Mouse (Mus musculus): ENCODE measurements around the gene Gm49325. TPM values are rescaled to one million over a fixed set of nuclear protein-coding genes. Genes with fewer than 3 reads are reported as not detected.

Gene Gm49325
- polyA plus RNA-seq (2014; fragmentation: Illumina TruSeq; extraction: RNeasy Lipid Tissue Mini Kit (QIAGEN cat#74804); ENCODE audit: low replicate concordance), result not detected

DNA sequence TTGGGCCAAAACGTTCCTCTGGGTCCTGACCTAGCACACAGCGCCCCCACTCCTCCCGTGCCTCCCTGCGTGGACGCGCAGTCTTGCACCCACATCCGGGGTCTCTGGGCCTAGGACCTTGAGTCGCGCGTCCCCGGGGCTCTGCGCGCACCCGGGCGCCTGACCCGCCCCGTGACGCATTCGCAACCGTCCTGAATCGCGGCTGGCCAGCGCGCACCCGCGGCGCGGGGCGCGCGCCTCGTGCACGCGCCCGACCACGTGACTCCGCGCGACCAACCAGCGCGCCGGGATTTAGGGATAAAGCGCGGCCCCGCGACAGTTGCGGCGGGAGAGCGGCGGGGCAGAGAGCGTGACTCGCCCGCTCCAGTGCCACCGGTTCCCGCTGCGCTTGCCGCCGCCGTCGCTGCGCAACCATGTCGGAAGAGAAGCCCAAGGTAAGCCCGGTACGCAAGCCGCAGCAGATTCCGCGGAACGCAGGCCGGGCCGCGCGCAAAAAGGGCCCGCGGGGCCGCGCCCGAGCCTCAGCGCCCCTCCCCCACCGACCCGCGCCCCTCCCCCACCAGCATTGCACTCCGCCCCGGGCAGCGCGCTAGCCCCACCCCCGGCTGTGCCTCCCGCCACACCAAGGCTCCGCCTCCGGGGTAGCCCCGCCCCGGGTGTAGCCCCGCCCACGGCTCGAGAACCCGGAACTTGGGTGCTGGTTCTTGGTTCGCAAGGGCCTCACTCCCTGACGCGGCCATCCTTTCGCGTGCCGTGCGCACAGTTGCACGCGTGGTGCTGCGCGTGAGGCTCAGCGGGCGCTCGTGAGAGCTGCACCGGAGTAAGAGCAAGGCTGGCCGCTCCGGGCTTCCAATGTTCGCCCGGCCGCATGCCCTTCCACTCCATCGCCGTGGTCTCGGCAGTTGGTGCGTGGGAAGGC lies at the start of gene Gm49325, which contains the start of gene Sumo3:
Gene Gm49325, plus strand, starts transcription at position 290 of the 919 bp plus-strand sequence.
Gene Sumo3, plus strand, starts transcription at position 190 of the 919 bp plus-strand sequence.

DNA sequence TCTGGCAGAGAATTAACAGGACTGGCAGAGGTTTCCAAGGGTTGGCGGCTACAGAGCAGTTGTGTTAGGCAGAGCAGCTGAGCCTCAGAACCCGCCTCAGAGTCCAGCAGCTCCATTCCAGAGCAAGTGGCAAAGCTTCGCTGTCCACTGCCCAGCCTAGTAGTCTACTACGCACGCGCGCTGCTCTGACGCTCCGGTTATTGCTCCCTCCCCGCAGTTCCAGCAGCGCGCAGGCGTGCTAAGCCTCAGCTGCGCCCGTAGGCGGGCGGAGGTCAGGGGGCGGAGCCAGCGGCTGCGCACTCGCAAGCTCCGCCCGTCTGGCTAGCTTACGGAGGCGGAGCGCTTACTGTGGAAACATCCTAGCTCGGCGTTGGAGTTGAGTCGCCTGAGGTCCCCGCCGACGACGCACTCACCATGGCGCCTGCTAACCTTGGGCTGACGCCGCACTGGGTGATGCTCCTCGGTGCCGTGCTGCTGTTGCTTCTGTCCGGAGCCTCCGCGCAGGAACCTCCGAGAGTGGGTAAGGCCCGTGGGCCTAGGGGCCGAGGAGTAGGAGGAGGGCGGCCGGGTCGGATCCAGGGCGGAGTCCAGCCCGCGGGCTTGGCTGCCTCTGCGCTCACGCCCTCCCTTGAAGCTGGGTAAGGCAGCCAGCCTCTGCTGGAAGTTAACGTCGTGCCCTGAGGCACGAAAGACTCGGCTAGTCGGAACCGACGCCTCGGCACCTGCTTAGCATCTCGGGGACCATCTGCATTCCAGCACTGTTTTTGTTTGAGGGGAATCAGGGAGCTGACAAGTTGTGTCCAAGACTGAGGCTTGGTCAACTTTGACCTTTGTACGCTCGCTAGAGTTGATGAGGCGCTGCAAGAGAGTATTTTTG lies 24.4 kb upstream of the Gm49325 start, which contains the start of gene Pttg1ip:
Gene Pttg1ip, plus strand, starts transcription at position 313 of the 877 bp plus-strand sequence.

DNA sequence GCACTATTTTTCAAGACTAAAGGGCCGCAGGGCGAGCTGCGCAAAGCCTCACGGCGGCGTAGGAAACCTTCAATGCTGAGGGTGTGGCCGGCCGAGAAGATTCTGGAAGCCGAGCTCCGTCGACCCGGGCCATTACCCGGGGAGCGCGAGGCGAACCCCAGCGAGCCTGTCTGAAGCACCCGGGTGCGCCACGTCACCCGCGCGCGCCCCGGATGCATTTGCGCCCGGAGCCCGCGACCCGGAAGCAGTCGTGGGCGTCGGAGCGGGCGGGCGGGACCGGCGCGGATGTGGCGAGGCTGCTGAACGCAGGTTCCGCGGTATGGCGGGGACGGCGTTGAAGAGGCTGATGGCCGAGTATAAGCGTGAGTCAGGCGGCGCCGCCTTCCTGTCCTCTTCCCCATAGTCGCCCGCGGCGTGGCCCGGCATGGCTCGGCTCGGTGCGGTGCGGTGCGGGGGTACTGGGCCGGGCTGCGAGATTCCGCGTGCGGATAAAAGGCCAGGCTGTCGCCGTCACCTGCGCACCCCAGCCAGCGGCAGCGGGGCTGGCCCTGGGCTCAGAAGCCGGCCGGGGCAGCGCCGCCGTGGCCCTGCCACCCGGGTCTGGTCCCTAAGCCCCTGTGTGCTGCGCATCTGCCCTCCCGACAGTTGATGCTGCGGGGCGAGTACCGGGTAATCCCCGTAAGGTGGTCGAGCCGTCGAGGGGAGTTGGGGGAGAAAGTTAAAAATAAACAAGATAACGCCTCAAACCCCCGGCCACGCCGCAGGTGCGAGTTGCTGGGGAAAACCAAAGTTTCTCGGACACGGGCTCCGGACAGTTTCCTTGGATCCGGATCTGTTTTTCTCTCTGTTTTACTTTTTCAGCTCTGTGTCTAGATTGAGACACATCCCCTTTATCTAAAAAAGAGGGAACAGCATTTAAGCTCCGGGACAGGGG lies 16.3 kb downstream of the Gm49325 start, which contains the start of gene Ube2g2:
Gene Ube2g2, plus strand, starts transcription at position 221 of the 934 bp plus-strand sequence.

DNA sequence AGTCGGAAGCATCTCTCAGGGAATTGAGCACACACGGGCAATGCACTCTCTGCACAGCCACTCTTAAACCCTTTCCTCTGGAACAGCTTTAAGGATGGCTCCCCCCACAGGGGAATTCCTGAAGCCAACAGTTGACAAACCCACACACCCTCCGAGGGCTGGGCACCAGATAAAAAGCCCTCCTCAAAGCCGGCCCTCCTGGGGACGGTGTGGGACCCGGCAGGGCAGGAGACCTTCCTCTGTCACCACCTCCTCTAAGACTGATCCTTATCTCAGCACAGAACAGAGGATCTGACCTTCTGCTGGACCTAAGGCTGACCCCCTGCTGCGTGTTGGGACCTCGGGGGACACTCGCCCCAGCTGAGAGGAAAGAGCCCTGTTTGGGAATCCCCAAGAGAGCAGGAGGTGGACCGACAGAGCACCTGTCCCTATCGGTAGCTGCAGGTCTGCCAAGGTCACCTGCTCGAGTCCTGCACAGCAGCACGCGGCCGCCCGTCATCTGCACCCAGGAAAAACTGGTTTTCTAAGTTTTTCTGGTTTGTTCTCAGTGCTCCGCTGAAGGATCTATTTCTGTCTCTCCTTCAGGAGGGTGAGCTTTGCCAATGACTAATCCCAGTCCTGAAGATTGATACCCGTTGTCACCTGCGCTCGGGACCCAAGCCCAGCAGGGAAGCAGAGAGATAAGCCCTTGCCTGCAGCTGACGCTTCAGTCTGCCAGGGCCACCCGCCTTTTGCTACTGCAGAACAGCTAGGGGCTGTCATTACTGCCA lies 80.1 kb downstream of the Gm49325 start, which contains the start of gene Tspear:
Gene Tspear, plus strand, starts transcription at position 675 of the 770 bp plus-strand sequence.

DNA sequence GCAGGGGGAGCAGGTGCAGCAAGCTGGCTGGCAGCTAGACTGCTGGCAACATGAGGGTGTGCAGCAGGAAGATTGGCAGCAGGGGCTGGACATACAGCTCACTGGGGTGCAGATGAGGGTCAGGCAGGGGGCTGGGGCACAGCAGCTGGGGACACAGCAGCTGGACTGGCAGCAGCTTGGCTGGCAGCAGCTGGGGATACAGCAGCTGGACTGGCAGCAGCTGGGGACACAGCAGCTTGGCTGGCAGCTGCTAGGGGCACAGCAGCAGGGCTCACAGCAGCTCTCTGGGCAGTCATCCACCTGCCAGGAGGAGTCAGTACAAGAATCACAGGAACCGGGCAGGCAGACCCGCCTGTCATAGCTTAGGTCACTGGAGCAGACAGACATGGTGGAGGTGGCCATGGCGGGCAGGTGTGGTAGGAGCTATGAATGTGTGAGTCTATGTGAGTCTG lies 84.4 kb downstream of the Gm49325 start, which contains the start of gene Gm19402:
Gene Gm19402, minus strand, starts transcription at position 402 of the 452 bp plus-strand sequence.

Other genes starting within 250 kb of the Gm49325 start
- gene Adarb1, start 187.9 kb upstream of the Gm49325 start, polyA plus RNA-seq (2014; fragmentation: Illumina TruSeq; extraction: RNeasy Lipid Tissue Mini Kit (QIAGEN cat#74804); ENCODE audit: low replicate concordance), result 1.0 TPM
- 0.22 TPM for gene Fam207a, start 90.4 kb upstream of the Gm49325 start, polyA plus RNA-seq (2014; fragmentation: Illumina TruSeq; extraction: RNeasy Lipid Tissue Mini Kit (QIAGEN cat#74804); ENCODE audit: low replicate concordance)
- 3.0 TPM for gene Itgb2, start 75.9 kb upstream of the Gm49325 start, polyA plus RNA-seq (2014; fragmentation: Illumina TruSeq; extraction: RNeasy Lipid Tissue Mini Kit (QIAGEN cat#74804); ENCODE audit: low replicate concordance)
- 153 TPM for gene Pttg1ip, start 24.5 kb upstream of the Gm49325 start, polyA plus RNA-seq (2014; fragmentation: Illumina TruSeq; extraction: RNeasy Lipid Tissue Mini Kit (QIAGEN cat#74804); ENCODE audit: low replicate concordance)
- 54.4 TPM for gene Sumo3, start 100 bp upstream of the Gm49325 start, polyA plus RNA-seq (2014; fragmentation: Illumina TruSeq; extraction: RNeasy Lipid Tissue Mini Kit (QIAGEN cat#74804); ENCODE audit: low replicate concordance)
- gene Ube2g2, start 16.1 kb downstream of the Gm49325 start, polyA plus RNA-seq (2014; fragmentation: Illumina TruSeq; extraction: RNeasy Lipid Tissue Mini Kit (QIAGEN cat#74804); ENCODE audit: low replicate concordance), result 2.6 TPM
- not detected for gene Tspear, start 80.4 kb downstream of the Gm49325 start, polyA plus RNA-seq (2014; fragmentation: Illumina TruSeq; extraction: RNeasy Lipid Tissue Mini Kit (QIAGEN cat#74804); ENCODE audit: low replicate concordance)
- gene Gm19402, start 84.6 kb downstream of the Gm49325 start, polyA plus RNA-seq (2014; fragmentation: Illumina TruSeq; extraction: RNeasy Lipid Tissue Mini Kit (QIAGEN cat#74804); ENCODE audit: low replicate concordance), result not detected
- gene Gm9508, start 91.0 kb downstream of the Gm49325 start, polyA plus RNA-seq (2014; fragmentation: Illumina TruSeq; extraction: RNeasy Lipid Tissue Mini Kit (QIAGEN cat#74804); ENCODE audit: low replicate concordance), result not detected
- not detected for gene Gm10272, start 100.4 kb downstream of the Gm49325 start, polyA plus RNA-seq (2014; fragmentation: Illumina TruSeq; extraction: RNeasy Lipid Tissue Mini Kit (QIAGEN cat#74804); ENCODE audit: low replicate concordance)
- not detected for gene Gm10024, start 105.3 kb downstream of the Gm49325 start, polyA plus RNA-seq (2014; fragmentation: Illumina TruSeq; extraction: RNeasy Lipid Tissue Mini Kit (QIAGEN cat#74804); ENCODE audit: low replicate concordance)
- not detected for gene Gm10142, start 109.6 kb downstream of the Gm49325 start, polyA plus RNA-seq (2014; fragmentation: Illumina TruSeq; extraction: RNeasy Lipid Tissue Mini Kit (QIAGEN cat#74804); ENCODE audit: low replicate concordance)
- not detected for gene Krtap12-1, start 114.4 kb downstream of the Gm49325 start, polyA plus RNA-seq (2014; fragmentation: Illumina TruSeq; extraction: RNeasy Lipid Tissue Mini Kit (QIAGEN cat#74804); ENCODE audit: low replicate concordance)
- not detected for gene Gm10100, start 120.3 kb downstream of the Gm49325 start, polyA plus RNA-seq (2014; fragmentation: Illumina TruSeq; extraction: RNeasy Lipid Tissue Mini Kit (QIAGEN cat#74804); ENCODE audit: low replicate concordance)
- not detected for gene Gm18596, start 136.4 kb downstream of the Gm49325 start, polyA plus RNA-seq (2014; fragmentation: Illumina TruSeq; extraction: RNeasy Lipid Tissue Mini Kit (QIAGEN cat#74804); ENCODE audit: low replicate concordance)
- gene Gm9736, start 145.2 kb downstream of the Gm49325 start, polyA plus RNA-seq (2014; fragmentation: Illumina TruSeq; extraction: RNeasy Lipid Tissue Mini Kit (QIAGEN cat#74804); ENCODE audit: low replicate concordance), result not detected
- not detected for gene Gm3233, start 153.5 kb downstream of the Gm49325 start, polyA plus RNA-seq (2014; fragmentation: Illumina TruSeq; extraction: RNeasy Lipid Tissue Mini Kit (QIAGEN cat#74804); ENCODE audit: low replicate concordance)
- gene Gm3238, start 165.1 kb downstream of the Gm49325 start, polyA plus RNA-seq (2014; fragmentation: Illumina TruSeq; extraction: RNeasy Lipid Tissue Mini Kit (QIAGEN cat#74804); ENCODE audit: low replicate concordance), result not detected
- gene Gm7138, start 170.7 kb downstream of the Gm49325 start, polyA plus RNA-seq (2014; fragmentation: Illumina TruSeq; extraction: RNeasy Lipid Tissue Mini Kit (QIAGEN cat#74804); ENCODE audit: low replicate concordance), result not detected
- gene Gm3250, start 176.3 kb downstream of the Gm49325 start, polyA plus RNA-seq (2014; fragmentation: Illumina TruSeq; extraction: RNeasy Lipid Tissue Mini Kit (QIAGEN cat#74804); ENCODE audit: low replicate concordance), result not detected
- not detected for gene Gm7137, start 182.0 kb downstream of the Gm49325 start, polyA plus RNA-seq (2014; fragmentation: Illumina TruSeq; extraction: RNeasy Lipid Tissue Mini Kit (QIAGEN cat#74804); ENCODE audit: low replicate concordance)
- not detected for gene Gm9639, start 188.9 kb downstream of the Gm49325 start, polyA plus RNA-seq (2014; fragmentation: Illumina TruSeq; extraction: RNeasy Lipid Tissue Mini Kit (QIAGEN cat#74804); ENCODE audit: low replicate concordance)
- not detected for gene Gm19668, start 192.9 kb downstream of the Gm49325 start, polyA plus RNA-seq (2014; fragmentation: Illumina TruSeq; extraction: RNeasy Lipid Tissue Mini Kit (QIAGEN cat#74804); ENCODE audit: low replicate concordance)
- gene Gm9507, start 205.6 kb downstream of the Gm49325 start, polyA plus RNA-seq (2014; fragmentation: Illumina TruSeq; extraction: RNeasy Lipid Tissue Mini Kit (QIAGEN cat#74804); ENCODE audit: low replicate concordance), result not detected
- gene Gm2696, start 208.5 kb downstream of the Gm49325 start, polyA plus RNA-seq (2014; fragmentation: Illumina TruSeq; extraction: RNeasy Lipid Tissue Mini Kit (QIAGEN cat#74804); ENCODE audit: low replicate concordance), result not detected
- gene Krtap10-4, start 220.9 kb downstream of the Gm49325 start, polyA plus RNA-seq (2014; fragmentation: Illumina TruSeq; extraction: RNeasy Lipid Tissue Mini Kit (QIAGEN cat#74804); ENCODE audit: low replicate concordance), result not detected
- gene Krtap10-10, start 229.8 kb downstream of the Gm49325 start, polyA plus RNA-seq (2014; fragmentation: Illumina TruSeq; extraction: RNeasy Lipid Tissue Mini Kit (QIAGEN cat#74804); ENCODE audit: low replicate concordance), result not detected
- gene Gm36176, start 240.6 kb downstream of the Gm49325 start, polyA plus RNA-seq (2014; fragmentation: Illumina TruSeq; extraction: RNeasy Lipid Tissue Mini Kit (QIAGEN cat#74804); ENCODE audit: low replicate concordance), result not detected
- not detected for gene Gm10318, start 246.7 kb downstream of the Gm49325 start, polyA plus RNA-seq (2014; fragmentation: Illumina TruSeq; extraction: RNeasy Lipid Tissue Mini Kit (QIAGEN cat#74804); ENCODE audit: low replicate concordance)

Measured in small intestine, adult 10 weeks (tissue).